Mouse (Mus musculus): Measurements from ENCODE around the gene Rere.
A peak's percentile ranks its signal among the peaks of the same experiment; 100 is the strongest.
"Not testable (repeated sequence)": the region's sequence is repeated elsewhere in the genome, so short reads cannot be mapped to it uniquely, and the experiment has no call there.

The Rere gene

DNA sequence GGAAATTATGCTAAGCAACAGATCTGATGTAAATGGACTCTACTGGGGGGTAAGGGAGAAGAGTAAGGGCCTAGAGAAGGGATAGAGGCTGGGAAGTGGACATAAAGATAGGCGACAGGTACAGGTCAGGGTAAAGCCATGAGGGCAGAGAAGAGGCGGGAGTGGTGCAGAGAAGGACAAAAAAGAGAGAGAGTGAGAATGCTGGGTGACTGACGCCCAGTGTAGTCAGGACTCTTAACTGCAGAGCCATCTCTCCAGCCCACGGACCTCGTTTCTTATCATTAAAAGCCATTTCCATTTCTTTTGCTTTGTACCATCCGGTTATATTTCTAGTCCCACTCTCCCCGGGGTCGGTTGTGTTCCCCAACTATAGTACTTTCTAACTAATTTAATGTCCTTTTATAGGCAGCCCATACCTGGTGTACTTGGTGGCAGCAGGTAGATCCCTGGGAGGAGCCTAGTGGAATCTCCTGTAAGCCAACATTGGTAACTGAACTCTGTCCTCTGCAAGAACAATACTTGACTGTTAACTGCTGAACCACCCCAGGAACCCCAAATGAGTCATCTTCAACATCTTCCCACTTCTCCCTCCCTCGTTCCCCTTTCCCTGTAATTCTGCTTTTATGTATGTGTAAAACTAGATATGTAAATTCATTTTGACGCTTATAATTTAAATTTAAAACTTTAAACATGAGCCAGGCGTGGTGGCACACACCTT lies 223.0 kb downstream of the Rere start:
- DNase-seq (ENCODE audit: low spot score in 2 of 2) = no peak

DNA sequence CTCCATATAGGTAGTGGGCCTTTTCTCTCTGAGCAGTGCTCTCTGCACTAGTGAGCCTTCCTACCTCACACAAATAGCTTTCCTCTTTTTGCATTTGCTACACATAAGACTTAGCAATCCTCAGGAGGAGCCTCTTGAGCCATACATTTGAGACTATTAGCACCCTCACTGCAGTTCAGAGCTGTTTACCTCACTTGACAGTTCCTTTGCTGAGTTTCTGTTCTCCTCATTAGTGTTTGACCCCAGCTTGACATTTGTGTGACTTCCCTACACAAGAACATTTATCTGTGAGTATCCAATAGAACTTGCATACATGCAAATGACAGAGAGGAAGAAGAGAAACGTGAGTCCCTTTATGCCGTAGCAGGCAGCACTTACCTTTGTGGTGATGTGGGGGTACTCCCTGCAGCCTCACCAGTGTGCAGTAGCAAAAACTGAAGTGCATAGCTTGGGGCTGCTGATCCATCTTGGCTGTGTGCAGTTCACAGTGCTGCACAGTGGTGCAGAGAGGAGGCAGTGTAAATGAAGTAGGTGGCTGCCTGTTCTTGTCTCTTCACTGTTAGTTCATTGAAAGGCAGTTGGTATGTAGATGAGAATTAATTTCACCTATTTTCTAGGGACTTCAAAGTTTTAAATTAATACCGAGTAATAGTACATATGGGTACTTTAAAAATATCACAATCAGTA lies 227.7 kb downstream of the Rere start:
- DNase-seq (ENCODE audit: low spot score in 2 of 2) = no peak

DNA sequence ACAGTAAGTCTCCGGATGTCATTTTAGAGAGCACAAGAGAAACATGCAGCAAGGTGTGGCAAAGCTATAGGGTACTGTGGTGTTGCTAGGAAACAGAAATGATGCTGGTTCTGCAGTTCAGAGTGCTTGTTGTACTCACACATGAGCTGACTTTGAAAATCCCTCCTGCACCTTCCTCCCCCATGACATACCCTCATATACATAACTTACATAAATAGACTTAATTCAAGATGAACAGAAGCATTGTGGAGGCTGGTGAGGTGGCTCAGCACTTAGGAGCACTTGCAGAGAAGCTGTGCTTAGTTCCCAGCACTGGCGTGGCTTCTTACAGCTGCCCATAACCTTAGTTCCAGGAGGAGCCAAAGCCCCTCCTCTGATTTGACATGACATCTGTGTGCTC lies 228.6 kb downstream of the Rere start:
- no peak for DNase-seq (ENCODE audit: low spot score in 2 of 2)

DNA sequence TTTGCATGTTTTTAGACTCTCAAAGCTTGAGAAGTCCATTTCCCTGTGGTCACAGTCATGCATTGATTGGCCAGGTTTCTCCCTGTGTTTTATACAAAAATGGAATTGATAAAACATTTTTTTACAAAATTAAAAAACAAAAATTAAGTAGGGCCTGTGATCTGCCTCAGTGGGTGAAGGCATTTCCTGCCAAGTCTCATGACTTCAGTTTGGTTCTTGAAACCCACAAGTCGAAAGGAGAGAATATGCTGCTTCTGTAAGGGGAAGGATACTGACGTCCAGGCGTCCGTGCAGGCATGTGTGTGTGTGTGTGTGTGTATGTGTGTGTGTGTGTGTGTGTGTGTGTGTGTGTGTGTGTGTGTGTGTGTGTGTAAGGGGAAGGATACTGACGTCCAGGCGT lies 231.9 kb downstream of the Rere start:
- not testable (repeated sequence) for DNase-seq (ENCODE audit: low spot score in 2 of 2)

DNA sequence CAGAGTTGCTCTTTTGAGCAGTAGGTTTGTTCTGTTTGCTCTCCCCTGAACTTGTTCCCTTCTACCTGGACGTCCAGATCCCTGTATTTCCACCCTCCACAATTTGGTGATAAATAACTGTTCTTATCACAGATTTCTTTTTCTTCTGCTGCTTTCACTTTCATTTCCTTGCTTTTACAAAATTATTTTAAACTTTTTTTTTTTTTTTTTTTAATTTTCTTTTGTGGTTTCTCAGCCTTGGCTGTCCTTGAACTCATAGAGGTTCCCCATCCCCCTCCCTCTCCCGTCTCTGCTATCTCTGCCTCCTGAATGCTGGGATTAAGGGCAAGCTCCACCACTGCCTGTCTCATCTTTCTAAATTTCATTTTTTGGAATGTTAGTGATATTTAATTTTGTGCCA lies 234.8 kb downstream of the Rere start:
- no peak for DNase-seq (ENCODE audit: low spot score in 2 of 2)

DNA sequence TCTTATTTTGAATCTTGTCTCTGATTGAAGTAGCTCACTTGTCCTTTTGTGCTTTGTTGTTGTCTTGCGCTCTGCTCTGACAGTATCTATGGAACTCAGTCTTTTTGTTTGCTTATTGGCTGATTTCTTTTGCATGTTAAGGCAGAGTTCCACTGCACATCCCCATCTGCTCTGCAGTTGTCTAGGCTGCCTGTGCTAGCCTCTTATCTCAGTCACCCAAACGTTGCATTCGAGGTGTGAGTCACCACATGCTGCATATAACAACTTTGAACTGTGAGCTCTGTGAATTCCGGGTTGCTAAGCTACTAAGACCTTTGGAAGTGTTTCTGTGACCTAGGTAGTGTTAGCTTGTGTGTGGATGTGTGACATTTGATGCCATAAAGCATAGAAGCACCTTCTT lies 235.9 kb downstream of the Rere start:
- peak; percentile 38 to 68 for DNase-seq (ENCODE audit: low spot score in 2 of 2)

DNA sequence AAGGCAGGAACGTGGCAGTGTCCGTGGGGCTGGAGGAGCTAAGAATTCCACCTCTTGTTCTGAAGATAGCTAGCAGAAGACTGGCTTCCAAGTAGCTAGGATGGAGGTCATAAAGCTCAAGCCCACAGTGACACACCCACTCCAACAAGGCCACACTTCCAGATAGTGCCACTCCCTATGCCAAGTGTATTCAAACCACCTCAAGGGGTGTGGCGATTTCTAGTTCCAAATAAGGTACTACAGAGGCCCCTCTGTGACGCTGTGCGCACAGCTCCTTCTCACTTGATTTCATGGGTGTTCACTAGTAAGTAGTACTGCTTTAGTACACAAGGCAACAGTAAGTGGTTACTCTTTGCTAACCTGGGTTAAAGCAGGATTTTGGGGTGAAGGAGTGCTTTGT lies 237.4 kb downstream of the Rere start:
- DNase-seq (ENCODE audit: low spot score in 2 of 2) = no peak

DNA sequence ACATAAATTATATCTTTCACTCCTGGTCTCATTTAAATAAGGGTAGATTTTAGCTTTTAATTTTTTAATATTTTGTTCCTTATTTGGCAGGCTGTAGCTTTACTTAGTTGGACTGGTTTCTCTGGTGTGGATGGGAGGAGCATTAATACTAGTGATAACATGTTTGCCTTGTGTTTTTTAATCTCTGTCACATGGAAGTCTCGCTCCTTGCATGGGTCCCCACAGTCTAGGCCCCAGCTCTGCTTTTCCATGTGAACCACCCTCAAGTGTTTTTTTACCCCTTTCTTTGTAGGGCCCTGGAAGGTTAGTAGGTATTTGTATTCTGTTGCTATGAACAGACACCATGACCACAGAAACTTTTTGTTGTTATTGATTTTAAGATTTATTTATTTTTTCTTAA lies 238.6 kb downstream of the Rere start:
- DNase-seq (ENCODE audit: low spot score in 2 of 2) = no peak

DNA sequence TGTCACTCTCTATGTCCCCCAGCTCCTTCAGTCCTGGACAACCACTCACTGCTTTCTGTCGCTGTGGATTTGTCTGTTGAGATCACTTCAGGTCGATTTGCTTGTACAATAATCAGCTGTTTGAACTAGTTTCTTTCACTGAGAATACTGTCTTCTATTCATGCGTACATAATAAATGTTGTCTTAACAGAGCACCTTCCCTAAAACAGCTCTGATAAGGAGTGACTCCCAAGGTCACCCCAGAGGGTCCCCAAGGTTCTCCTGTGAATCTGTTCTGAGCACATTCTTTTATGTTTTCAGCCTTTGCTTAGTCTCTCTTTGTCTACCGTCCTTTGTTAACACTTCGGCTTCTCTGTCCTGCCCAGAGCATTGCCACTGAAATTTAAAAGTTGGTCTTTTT lies 241.0 kb downstream of the Rere start:
- no peak for DNase-seq (ENCODE audit: low spot score in 2 of 2)

DNA sequence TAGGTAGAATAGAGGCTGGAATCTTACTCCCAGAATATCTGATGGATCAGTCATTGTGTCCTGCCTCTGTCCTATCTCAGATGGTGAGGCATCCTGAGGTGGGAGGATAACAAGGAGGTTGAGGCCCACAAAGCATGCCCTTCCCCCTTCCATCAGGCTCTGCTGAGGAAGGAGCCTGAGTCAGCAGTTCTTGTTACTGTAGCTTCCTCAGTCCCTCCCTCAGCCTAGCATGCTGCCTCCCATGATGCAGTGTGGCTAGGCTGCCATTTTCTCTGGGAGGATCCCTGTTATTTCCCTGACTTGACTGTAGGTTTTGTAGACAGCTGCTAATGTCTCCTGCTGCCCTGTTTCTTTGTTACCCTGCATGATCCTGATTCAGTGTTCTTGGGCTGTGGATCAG lies 241.9 kb downstream of the Rere start:
- no peak for DNase-seq (ENCODE audit: low spot score in 2 of 2)

DNA sequence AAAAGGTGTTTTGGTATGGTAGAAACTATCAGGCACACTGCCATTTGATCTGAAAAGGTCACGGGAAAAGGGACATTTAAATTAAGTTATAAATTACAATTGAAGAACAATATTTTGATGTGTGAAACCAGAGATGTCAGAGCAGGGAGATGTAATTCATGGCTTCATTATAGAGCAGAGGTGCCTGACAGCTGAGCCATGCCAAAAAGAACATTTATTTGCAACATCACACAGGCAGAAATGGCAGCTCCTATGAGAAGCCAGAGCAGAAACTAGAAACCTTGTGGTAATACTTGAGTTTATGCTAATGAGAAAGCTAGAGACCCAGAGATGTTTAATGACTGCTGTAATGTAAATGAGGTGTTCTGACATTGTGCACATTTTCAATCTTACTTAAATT lies 244.8 kb downstream of the Rere start:
- DNase-seq (ENCODE audit: low spot score in 2 of 2) = no peak

DNA sequence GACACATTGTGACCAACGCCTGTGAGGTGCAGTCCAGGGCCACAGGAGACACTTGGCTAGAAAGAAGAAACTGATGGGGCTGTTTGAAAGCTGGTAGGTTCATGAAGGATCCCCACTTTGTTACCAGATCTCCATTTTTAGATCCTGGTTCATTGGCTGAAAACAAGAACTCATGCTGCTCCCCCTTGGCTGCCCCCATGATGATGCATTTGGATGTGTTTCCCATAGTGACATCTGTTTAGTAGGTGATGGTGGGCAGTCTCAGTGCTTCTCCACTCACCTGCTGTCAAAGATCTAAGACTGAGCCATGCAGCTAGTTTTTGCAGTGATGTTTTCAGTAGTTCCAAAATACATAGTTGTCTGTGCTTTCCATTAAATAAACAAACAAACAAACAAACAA lies 247.0 kb downstream of the Rere start:
- no peak for DNase-seq (ENCODE audit: low spot score in 2 of 2)

DNA sequence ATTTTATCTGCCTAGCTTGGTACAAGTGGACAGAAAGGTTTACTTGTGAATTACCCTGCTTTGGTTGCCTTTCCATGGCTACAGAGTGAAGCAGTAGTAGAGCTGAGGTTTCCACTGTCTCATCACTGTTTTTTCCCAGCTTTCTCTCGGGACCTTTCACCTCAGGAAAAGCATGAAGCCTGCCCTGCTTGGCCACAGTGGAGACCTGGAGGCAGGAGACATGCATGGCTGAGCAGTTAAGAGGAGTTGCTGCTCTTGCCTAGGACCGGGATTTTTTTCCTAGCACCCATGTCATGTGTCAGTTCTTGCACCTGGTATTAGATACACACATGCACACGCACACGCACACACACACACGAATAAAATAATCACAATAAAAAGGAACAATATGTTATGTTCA lies 247.4 kb downstream of the Rere start:
- no peak for DNase-seq (ENCODE audit: low spot score in 2 of 2)

DNA sequence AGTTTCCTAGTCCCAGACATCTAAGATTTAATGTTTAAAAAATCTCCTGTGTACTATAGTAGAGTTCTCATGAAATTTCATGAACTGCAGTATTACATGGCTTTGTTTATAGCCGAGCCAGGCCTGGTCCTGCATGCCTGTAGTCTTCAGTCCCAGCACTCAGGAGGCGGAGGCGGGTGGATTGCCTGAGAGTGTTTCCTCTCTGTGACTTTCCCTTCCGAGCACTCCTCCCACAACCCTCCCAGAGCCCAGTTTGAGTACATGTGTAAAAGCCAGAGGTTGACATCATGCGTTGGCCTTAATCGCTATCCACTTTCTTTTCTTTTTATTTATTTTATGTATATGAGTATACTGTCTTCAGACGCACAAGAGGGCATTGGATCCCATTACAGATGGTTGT lies 250.4 kb downstream of the Rere start:
- no peak for DNase-seq (ENCODE audit: low spot score in 2 of 2)

DNA sequence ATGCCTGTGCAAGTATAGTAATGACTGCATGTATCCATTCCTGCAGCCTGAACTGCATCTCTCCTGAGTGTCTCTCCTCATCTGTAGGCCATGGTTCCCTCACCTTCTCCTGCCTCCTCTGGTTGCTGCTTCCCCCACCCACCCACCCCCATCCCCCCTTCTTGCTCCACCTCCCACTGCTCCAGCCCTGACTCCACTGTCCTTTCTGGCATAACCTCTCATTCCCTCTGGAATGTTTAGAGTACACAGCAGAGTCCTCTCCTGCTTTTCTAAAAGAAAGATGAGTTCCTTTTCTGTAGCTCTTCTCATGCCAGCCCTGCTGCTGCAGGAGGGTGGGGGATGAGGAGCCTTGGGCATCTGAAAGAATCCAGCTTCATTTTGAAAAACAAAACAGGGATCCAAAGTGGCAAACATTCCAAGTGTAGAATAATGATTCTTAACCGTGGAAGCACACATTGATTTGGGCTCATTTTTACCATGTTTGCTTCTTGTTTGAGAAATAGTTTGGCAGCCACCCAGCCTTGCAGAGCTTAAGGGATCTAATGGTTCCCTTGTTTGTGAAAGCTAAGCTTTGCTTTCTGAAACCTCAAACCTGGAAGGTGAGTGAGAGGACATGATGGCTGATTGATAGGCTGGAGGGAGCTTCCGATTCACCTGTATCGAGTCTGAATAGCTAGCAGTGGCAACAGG lies 255.5 kb downstream of the Rere start:
- no peak for DNase-seq (ENCODE audit: low spot score in 2 of 2)

DNA sequence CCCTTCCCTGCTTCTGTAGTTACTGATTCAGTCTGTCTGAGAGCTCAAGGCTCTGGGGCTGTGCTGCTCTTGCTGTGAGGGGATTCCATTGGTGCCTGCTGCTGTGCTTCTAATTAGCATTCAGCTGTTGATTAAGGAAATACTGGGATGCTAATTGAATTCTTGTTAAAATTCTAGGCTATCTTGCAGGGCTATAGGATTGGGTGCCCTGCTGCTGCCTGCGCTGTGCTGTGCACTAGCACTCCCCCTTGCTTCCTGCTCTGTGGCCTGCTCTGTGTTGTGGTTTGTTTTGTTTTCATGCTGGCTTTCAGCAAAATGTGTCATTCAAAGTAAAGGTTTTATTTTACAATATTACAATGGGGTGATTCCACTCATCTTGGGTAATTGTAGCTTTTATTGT lies 258.4 kb downstream of the Rere start:
- no peak for DNase-seq (ENCODE audit: low spot score in 2 of 2)

DNA sequence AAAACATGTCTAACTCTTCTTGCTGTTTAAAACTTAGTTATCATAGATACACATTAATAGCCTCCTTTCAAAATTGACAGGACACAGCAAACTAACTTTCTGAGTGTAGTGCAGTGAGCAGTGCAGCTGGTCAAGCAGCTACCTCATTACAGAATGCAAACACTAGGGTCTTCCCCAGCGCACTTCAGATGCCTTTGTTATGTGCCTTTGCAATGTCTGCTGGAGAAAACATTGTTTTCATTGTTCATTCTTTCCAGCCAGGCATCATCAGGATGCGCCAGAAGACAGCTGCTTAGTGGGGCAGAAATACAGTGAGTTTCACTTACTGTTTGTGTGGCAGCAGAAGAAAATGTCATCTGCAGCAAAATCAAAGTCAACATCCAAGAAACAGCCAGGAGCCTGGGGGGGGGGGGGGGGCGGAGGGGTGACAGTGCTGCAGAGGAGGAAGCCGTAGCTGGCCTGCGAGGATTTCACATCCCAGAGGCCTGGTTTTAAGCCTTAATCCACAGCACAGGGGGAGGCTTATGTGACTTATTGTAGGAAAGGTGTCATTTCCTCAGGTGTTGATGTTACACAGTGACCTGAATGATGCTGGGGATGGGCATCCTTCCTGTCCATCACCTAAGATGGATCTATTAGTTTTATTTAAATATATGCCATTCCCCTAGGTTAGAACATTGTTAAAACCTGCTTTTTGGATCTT lies 259.1 kb downstream of the Rere start:
- no peak for DNase-seq (ENCODE audit: low spot score in 2 of 2)

DNA sequence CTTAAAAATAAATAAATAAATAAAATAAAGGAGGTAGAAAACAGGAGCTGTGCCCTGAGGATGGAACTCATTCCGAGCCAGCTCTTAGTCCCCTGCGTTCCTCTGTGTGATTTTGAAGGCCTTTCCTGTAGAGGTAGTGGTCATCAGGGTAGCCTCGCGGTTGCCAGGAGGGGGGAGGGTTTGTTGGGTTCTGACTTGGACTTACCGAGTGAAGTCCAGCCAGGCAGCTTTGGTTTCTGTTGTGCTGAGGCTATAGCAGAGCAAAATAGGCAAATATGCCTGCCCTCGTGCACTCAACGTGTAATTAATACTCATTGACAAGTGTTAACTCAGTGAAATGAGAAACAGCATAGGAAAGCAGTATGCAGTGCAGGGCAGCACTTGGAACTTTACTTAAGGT lies 262.8 kb downstream of the Rere start:
- DNase-seq (ENCODE audit: low spot score in 2 of 2) = no peak

DNA sequence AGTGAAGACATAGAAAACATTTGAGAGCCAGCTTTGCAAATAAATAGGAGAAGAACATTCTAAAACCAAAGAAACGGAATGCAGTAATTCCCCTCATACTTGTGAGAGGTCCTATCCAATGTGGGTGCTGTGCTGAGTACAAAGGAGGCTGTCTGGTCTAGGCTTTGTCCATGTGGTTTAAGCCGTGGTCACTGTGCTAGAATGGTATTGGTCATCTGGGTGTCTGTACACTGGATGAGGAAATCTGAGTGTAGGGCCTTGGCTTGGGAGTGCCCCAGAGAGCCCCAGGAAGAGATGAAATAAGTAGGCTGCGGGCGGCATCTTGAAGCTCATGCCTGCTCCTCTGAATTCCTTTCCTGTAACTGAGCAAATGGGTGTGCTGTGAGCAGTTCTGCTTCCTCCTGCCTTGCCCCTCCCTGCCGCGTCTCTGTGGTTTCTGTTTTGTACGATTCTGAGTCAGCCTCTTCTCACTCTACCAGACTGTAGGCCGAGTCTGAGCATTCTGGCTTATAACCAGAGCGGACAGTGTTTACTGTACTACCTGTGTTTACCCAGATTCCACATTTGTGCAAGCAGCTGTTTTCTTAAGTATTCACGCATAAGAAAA lies 263.3 kb downstream of the Rere start:
- peak; percentile 77 to 83 for DNase-seq (ENCODE audit: low spot score in 2 of 2)

DNA sequence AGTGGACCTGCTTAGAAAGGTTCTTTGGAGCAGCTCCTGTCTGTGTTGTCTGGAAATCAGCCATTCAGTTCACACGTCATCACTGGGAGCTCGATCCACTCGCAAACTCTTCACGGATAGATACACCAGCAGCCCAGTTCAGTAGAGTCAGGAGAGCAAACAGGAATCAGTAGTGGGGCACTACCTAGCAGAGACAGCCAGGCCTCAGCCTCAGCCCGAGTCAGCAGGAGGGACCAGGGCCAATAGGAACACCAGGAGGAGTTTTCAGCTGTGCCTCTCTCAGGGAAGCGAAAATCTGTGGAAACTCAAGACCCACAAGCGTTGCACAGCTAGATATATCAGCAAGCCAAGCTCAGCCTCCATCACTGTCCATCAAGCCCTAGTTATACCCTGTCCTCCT lies 264.3 kb downstream of the Rere start:
- DNase-seq (ENCODE audit: low spot score in 2 of 2) = no peak

DNA sequence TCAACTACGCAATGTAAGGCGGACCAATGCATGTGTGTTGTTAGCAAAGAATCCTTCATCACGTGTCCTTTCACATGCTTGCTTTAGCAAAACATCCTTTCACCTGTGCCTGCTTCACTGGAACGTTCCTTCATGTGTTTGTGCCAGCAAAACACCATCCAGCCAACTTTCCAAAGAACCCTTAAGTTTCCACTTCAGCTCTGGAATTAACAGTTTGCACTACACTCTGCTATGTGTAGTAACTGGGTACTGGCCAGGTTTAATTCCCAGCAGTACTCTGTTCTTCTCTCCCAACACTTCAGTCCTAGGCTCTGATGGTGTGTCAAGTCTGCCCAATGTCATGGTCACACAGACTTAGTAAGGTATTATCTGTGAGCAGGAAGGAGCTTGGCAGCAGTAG lies 264.9 kb downstream of the Rere start:
- DNase-seq (ENCODE audit: low spot score in 2 of 2) = not testable (repeated sequence)

DNA sequence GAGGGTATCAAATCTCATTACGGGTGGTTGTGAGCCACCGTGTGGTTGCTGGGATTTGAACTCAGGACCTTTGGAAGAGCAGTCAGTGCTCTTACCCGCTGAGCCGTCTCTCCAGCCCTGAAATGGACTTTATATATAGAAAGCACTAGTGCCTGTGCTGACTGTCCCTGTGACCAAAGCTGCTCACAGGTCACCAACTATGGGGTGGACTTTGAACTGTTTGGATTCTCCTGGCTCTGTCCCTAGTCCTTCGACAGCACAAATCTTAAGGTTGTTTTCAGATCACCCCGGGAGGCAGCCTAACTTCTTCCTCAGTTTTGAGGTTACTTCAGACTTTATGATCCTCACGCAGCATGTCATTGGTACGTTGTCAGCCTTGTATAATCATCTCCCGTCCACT lies 267.9 kb downstream of the Rere start:
- no peak for DNase-seq (ENCODE audit: low spot score in 2 of 2)
